Mouse (Mus musculus): Measurements from ENCODE around the gene Gm17374. TPM values are rescaled to one million over a fixed set of nuclear protein-coding genes. Genes with fewer than 3 reads are reported as not detected.

The Gm17374 gene
- polyA plus RNA-seq (2014; fragmentation: Illumina TruSeq; extraction: RNeasy Lipid Tissue Mini Kit (QIAGEN cat#74804); ENCODE audit: low read depth, low replicate concordance), result not detected

GRCm38 (mm10) chr2:140151743-140152142, at the start of gene Gm17374:
Gene Gm17374, plus strand, starts transcription at chr2:140152043.

GRCm38 (mm10) chr2:140170127-140170802, 18.4 kb downstream of the Gm17374 start, which contains the start of the genes Esf1 and Ndufaf5:
Gene Esf1, minus strand, starts transcription at chr2:140170564.
Gene Ndufaf5, plus strand, starts transcription at chr2:140170649.

Other genes with a start within 250 kb of the Gm17374 start
- 15.3 TPM for gene Tasp1, start 85.2 kb upstream of the Gm17374 start, polyA plus RNA-seq (2014; fragmentation: Illumina TruSeq; extraction: RNeasy Lipid Tissue Mini Kit (QIAGEN cat#74804); ENCODE audit: low read depth, low replicate concordance)
- 59.3 TPM for gene Esf1, start 18.5 kb downstream of the Gm17374 start, polyA plus RNA-seq (2014; fragmentation: Illumina TruSeq; extraction: RNeasy Lipid Tissue Mini Kit (QIAGEN cat#74804); ENCODE audit: low read depth, low replicate concordance)
- 21.6 TPM for gene Ndufaf5, start 18.6 kb downstream of the Gm17374 start, polyA plus RNA-seq (2014; fragmentation: Illumina TruSeq; extraction: RNeasy Lipid Tissue Mini Kit (QIAGEN cat#74804); ENCODE audit: low read depth, low replicate concordance)
- not detected for gene Sel1l2, start 237.7 kb downstream of the Gm17374 start, polyA plus RNA-seq (2014; fragmentation: Illumina TruSeq; extraction: RNeasy Lipid Tissue Mini Kit (QIAGEN cat#74804); ENCODE audit: low read depth, low replicate concordance)
- 34.8 TPM for gene Macrod2, start 243.3 kb downstream of the Gm17374 start, polyA plus RNA-seq (2014; fragmentation: Illumina TruSeq; extraction: RNeasy Lipid Tissue Mini Kit (QIAGEN cat#74804); ENCODE audit: low read depth, low replicate concordance)

Data from sigmoid colon, adult 10 weeks (tissue).